21 mouse cellular contexts compared by ENCODE assay signal in genomic region chr7:33900007-33900406, GRCm38 (mm10). TPM values are rescaled to one million over a fixed set of nuclear protein-coding genes. Genes with fewer than 3 reads are reported as not detected.
DNase-seq lines count a peak whose midpoint lies in the region; TF ChIP-seq lines count a peak whose summit lies in the region.
"Had no signal": no experiment of that assay in that cellular context is flagged by ENCODE, and none has a peak within 500 bp of the region (broad histone marks: within the 10 kb centered on the region; RNA-seq: fewer than 3 reads in every experiment).

No protein-coding gene starts in this region.

- H3K4me1 ChIP-seq in lung, adult 2 months (ENCODE audit: control insufficient read depth, insufficient read depth, low read length): no peaks in the 10 kb centered on the region
- H3K4me1 ChIP-seq: forebrain, embryonic 13.5 days; heart, embryonic 15.5 days; hindbrain, embryonic 15.5 days had no signal

- TF ChIP-seq CTCF in lung, adult 2 months (IDR thresholded peaks at IDR 0.05; ENCODE audit: insufficient read depth, low read length): no peak

- no peak overlapping the region for H3K4me3 ChIP-seq in lung, adult 2 months (replicated peaks; ENCODE audit: extremely low read depth, low read depth, low read length)
- H3K4me3 ChIP-seq: forebrain, embryonic 13.5 days; heart, embryonic 15.5 days; hindbrain, embryonic 15.5 days had no signal

- WGBS in lung, adult 2 months: 47% methylated on average over 2 of the region's 2 CpGs

- DNase-seq in heart, adult 9 months (ENCODE audit: low spot score in 2 of 2): peak; percentile 30 to 69
- no peak for DNase-seq in heart, postnatal 4 days
- DNase-seq in lung, postnatal 36 days: peak; percentile 15
- no peak for DNase-seq in lung, adult 2 months
- DNase-seq in gastrocnemius, postnatal 25 days: peak; percentile 33
- peak; percentile 33 for DNase-seq in skeletal muscle tissue, adult 2 months (ENCODE audit: low read depth, low spot score)
- no peak for DNase-seq in layer of hippocampus, postnatal 10 days (ENCODE audit: low spot score in 2 of 2)
- DNase-seq in ovary, postnatal 36 days (ENCODE audit: low spot score): no peak
- DNase-seq: cerebellum, postnatal 14 days; layer of hippocampus, adult 9-11 months; liver, postnatal 0 days; right cerebral cortex, postnatal 14 days; thymus, postnatal 4 days had no signal

- no peak for TF ChIP-seq POLR2A in lung, adult 2 months (IDR thresholded peaks at IDR 0.05; ENCODE audit: borderline replicate concordance, extremely low read depth, low read depth, low read length)

RNA-seq across cellular contexts. Expression of gene Scgb2b26, which starts 44.8 kb away (rescaled TPM):
- total RNA-seq in heart, postnatal 4 days (2021): not detected
- not detected in 2 replicates for polyA plus RNA-seq in lung, adult 2 months (2012; rRNA removed)
- not detected for total RNA-seq in gastrocnemius, postnatal 25 days (2021)
- not detected for total RNA-seq in layer of hippocampus, postnatal 10 days (2021)
- total RNA-seq: G1E; megakaryocyte-erythroid progenitor cell, adult 5-6 weeks had no signal
- polyA plus RNA-seq: forebrain, embryonic 13.5 days; G1E; heart, embryonic 15.5 days; hindbrain, embryonic 15.5 days; intestine, embryonic 16.5 days; limb, embryonic 14.5 days; liver, postnatal 0 days; neural tube, embryonic 11.5 days had no signal

Comparison
In these comparisons a context has a peak if more than half of its experiments do, and no peak if none do; other contexts are left out.
1. DNase-seq: peak in heart, adult 9 months (2 of 2), lung, postnatal 36 days (single experiment), gastrocnemius, postnatal 25 days (single experiment) and skeletal muscle tissue, adult 2 months (single experiment); none in heart, postnatal 4 days (single experiment), lung, adult 2 months (single experiment), layer of hippocampus, postnatal 10 days (0 of 2) and ovary, postnatal 36 days (single experiment).